Mouse (Mus musculus): ENCODE results near the gene Kif2c. TPM values are rescaled to one million over a fixed set of nuclear protein-coding genes. Genes with fewer than 3 reads are reported as not detected.

Kif2c gene
- polyA plus RNA-seq, 1 experiment from 2014 or later = 35.9 TPM

- 92% methylated on average over 1 of the region's 1 CpGs for WGBS
- no peak overlapping the region for H3K4me3 ChIP-seq (ENCODE audit: control insufficient read depth in 1 of 2, insufficient read depth in 1 of 2, low read depth in 1 of 2, low read length in 2 of 2)
- no peak overlapping the region for H3K9ac ChIP-seq (ENCODE audit: low read length)
- no peak overlapping the region for H3K4me2 ChIP-seq (ENCODE audit: low read length)
- H3K36me3 ChIP-seq (ENCODE audit: control insufficient read depth, insufficient read depth, low read length) = 0 out of 2 replicates have a peak, but pooled peaks cover 4% of the 10 kb centered on the region
- no peaks in the 10 kb centered on the region for H3K27me3 ChIP-seq (ENCODE audit: control insufficient read depth, insufficient read depth, low read length)
- H3K4me1 ChIP-seq (ENCODE audit: control insufficient read depth in 2 of 2, insufficient read depth in 2 of 2, low read length in 2 of 2) = no peaks in the 10 kb centered on the region
- no peak overlapping the region for H3K27ac ChIP-seq (replicated peaks in 1 of 2; ENCODE audit: control insufficient read depth in 1 of 2, insufficient read depth in 1 of 2, low read depth in 2 of 2, low read length in 2 of 2)
- no peaks in the 10 kb centered on the region for H3K9me3 ChIP-seq (ENCODE audit: control insufficient read depth, low read length)
- no peak for ATAC-seq (ENCODE audit: insufficient number of reproducible peaks, insufficient read depth, low FRiP score, low read depth)
Observed at GRCm38 (mm10) chr4:117113237-117113636, 69.2 kb downstream of the Kif2c start.

DNA sequence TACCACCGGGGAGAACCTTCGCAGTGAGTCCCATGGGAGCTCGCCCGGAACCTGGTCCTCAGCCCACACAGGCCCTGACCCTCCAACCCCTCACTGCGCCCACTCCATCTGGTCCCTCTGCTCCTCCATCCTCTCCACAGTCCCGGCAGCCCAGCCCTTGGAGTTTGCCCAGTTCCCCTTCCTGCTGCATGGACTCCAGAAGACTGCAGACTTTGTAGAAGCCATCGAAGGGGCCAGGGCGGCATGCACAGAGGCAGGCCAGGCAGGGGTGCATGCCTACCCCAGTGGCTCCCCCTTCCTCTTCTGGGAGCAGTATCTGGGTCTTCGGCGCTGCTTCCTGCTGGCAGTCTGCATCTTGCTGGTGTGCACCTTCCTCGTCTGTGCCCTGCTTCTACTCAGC is 71.5 kb downstream of the Kif2c start:
- Histone ChIP-seq H3K9ac (ENCODE audit: low read length) (no peak overlapping the region), H3K36me3 (ENCODE audit: control insufficient read depth, insufficient read depth, low read length) (0 out of 2 replicates have a peak, but pooled peaks cover 4% of the 10 kb centered on the region)

GRCm38 (mm10) chr4:117110249-117110648 is 72.2 kb downstream of the Kif2c start:
- no peak for ATAC-seq (ENCODE audit: insufficient number of reproducible peaks, insufficient read depth, low FRiP score, low read depth)

More for the DNA sequence above, 71.5 kb downstream of the Kif2c start:
- Histone ChIP-seq H3K27me3 (ENCODE audit: control insufficient read depth, insufficient read depth, low read length) (no peaks in the 10 kb centered on the region), H3K27ac (replicated peaks in 1 of 2; ENCODE audit: control insufficient read depth in 1 of 2, insufficient read depth in 1 of 2, low read depth in 2 of 2, low read length in 2 of 2) (no peak overlapping the region), H3K9me3 (ENCODE audit: control insufficient read depth, low read length) (no peaks in the 10 kb centered on the region), H3K4me1 (ENCODE audit: control insufficient read depth in 2 of 2, insufficient read depth in 2 of 2, low read length in 2 of 2) (no peaks in the 10 kb centered on the region), H3K4me2 (ENCODE audit: low read length) (no peak overlapping the region), H3K4me3 (ENCODE audit: control insufficient read depth in 1 of 2, insufficient read depth in 1 of 2, low read depth in 1 of 2, low read length in 2 of 2) (no peak overlapping the region)
- no peak for ATAC-seq (ENCODE audit: insufficient number of reproducible peaks, insufficient read depth, low FRiP score, low read depth)
- 84% methylated on average over 11 of the region's 11 CpGs for WGBS

More at GRCm38 (mm10) chr4:117110249-117110648, 72.2 kb downstream of the Kif2c start:
- WGBS = 85% methylated on average over 13 of the region's 13 CpGs
- H3K27ac ChIP-seq (replicated peaks in 1 of 2; ENCODE audit: control insufficient read depth in 1 of 2, insufficient read depth in 1 of 2, low read depth in 2 of 2, low read length in 2 of 2) = no peak overlapping the region
- H3K9ac ChIP-seq (ENCODE audit: low read length) = no peak overlapping the region
- 0 out of 2 replicates have a peak, but pooled peaks cover 4% of the 10 kb centered on the region for H3K36me3 ChIP-seq (ENCODE audit: control insufficient read depth, insufficient read depth, low read length)
- H3K4me1 ChIP-seq (ENCODE audit: control insufficient read depth in 2 of 2, insufficient read depth in 2 of 2, low read length in 2 of 2) = no peaks in the 10 kb centered on the region
- H3K9me3 ChIP-seq (ENCODE audit: control insufficient read depth, low read length) = no peaks in the 10 kb centered on the region
- H3K4me3 ChIP-seq (ENCODE audit: control insufficient read depth in 1 of 2, insufficient read depth in 1 of 2, low read depth in 1 of 2, low read length in 2 of 2) = no peak overlapping the region
- no peak overlapping the region for H3K4me2 ChIP-seq (ENCODE audit: low read length)
- no peaks in the 10 kb centered on the region for H3K27me3 ChIP-seq (ENCODE audit: control insufficient read depth, insufficient read depth, low read length)

Small RNAs within 50 kb of the gene (microRNA-seq; reads per million reads assigned to microRNA genes)
- not detected for gene Gm22398

Other genes with a start within 250 kb of the Kif2c start
- gene Urod, start 188.2 kb downstream of the Kif2c start, polyA plus RNA-seq (2014; fragmentation: Nextera tagmentation; extraction: Ambion mirVana) = 90.5 and 94.6 TPM in 2 replicates
- 5.0 and 5.2 TPM in 2 replicates for gene Hectd3, start 187.3 kb downstream of the Kif2c start, polyA plus RNA-seq (2014; fragmentation: Nextera tagmentation; extraction: Ambion mirVana)
- gene Eif2b3, start 163.2 kb downstream of the Kif2c start, polyA plus RNA-seq (2014; fragmentation: Nextera tagmentation; extraction: Ambion mirVana) = 21.5 and 22.0 TPM in 2 replicates
- 1.8 and 2.0 TPM in 2 replicates for gene Ptch2, start 86.6 kb downstream of the Kif2c start, polyA plus RNA-seq (2014; fragmentation: Nextera tagmentation; extraction: Ambion mirVana)
- 2.5 and 3.8 TPM in 2 replicates for gene Btbd19, start 56.9 kb downstream of the Kif2c start, polyA plus RNA-seq (2014; fragmentation: Nextera tagmentation; extraction: Ambion mirVana)
- not detected in 2 replicates for gene Tctex1d4, start 55.8 kb downstream of the Kif2c start, polyA plus RNA-seq (2014; fragmentation: Nextera tagmentation; extraction: Ambion mirVana)
- gene Plk3, start 48.7 kb downstream of the Kif2c start, polyA plus RNA-seq (2014; fragmentation: Nextera tagmentation; extraction: Ambion mirVana) = 1.6 and 2.0 TPM in 2 replicates
- 784 and 900 TPM in 2 replicates for gene Rps8, start 26.4 kb downstream of the Kif2c start, polyA plus RNA-seq (2014; fragmentation: Nextera tagmentation; extraction: Ambion mirVana)
- 38.0 and 39.8 TPM in 2 replicates for gene Tmem53, start 69.3 kb upstream of the Kif2c start, polyA plus RNA-seq (2014; fragmentation: Nextera tagmentation; extraction: Ambion mirVana)
- 0.27 and 0.42 TPM in 2 replicates for gene Armh1, start 69.5 kb upstream of the Kif2c start, polyA plus RNA-seq (2014; fragmentation: Nextera tagmentation; extraction: Ambion mirVana)

Measured in heart, embryonic 14.5 days (tissue).